Mouse (Mus musculus) thymus, adult 2 months (tissue): ENCODE data around the gene Dynlt3.

Experiments used
- CTCF ChIP-seq: fragments of 200-500 bp; IDR thresholded peaks from 2 replicates; pipeline ENCODE4 v1.5.1; 2012; ENCODE audit warnings: mild to moderate bottlenecking, control low read depth, low read length, moderate library complexity, borderline replicate concordance; ENCODE audit not compliant: control insufficient read depth, poor library complexity, insufficient read depth; ENCODE audit errors: extremely low read depth
- POLR2A ChIP-seq: fragments of 200-500 bp; IDR thresholded peaks from 2 replicates; pipeline ENCODE4 v1.6.1; 2012; ENCODE audit warnings: mild to moderate bottlenecking, low read length, control low read depth, moderate library complexity; ENCODE audit not compliant: control insufficient read depth, poor library complexity, insufficient read depth; ENCODE audit errors: extremely low read depth

DNA sequence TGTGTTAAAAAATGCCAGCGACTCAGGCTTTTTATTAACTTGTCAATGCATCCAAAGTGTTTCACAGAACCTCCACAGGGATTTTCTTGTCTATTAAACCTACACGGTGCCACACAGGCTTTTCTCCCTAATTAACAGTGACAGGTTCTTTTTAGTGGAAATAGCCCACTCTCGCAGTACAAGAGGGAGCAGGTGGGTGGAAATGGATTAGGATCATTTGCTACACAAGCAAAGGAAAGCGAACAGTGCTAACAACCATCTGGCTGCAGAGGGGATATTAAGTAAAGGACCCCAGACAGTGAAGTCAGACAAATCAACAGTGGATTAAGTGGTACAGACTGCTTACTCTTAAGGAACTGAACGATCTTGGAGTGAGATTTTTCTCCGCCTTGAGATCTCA is 33.2 kb upstream of the Dynlt3 start:
- TF ChIP-seq POLR2A (no peak), CTCF (no peak)
